Mouse (Mus musculus) forebrain, postnatal 0 days (tissue): ENCODE data around the gene Pard6b. TPM values are rescaled to one million over a fixed set of nuclear protein-coding genes. Genes with fewer than 3 reads are reported as not detected.

ENCODE experiments used
- ATAC-seq: fragments of 200-750 bp; cut with Nextera tagmentation; 2 replicates; pipeline ENCODE4 v1.8.0; 2017; ENCODE audit warnings: mild to moderate bottlenecking, moderate library complexity
- DNase-seq: peaks from one replicate; pipeline ENCODE4 v3.0.0-alpha.2; 2015
- H3K27ac ChIP-seq: fragments of 300-500 bp; sonication (generic); 2 replicates; pipeline ENCODE4 v1.5.1; 2014; ENCODE audit warnings: low read depth, mild to moderate bottlenecking, antibody characterized with exemption, low read length, moderate library complexity, mixed read lengths
- H3K27me3 ChIP-seq: fragments of 300-500 bp; sonication (generic); 2 replicates; pipeline ENCODE4 v1.6.1; 2014; ENCODE audit warnings: mild to moderate bottlenecking, low read length, mixed read lengths; ENCODE audit not compliant: insufficient read depth
- H3K36me3 ChIP-seq: fragments of 300-500 bp; sonication (generic); 2 replicates; pipeline ENCODE4 v1.6.1; 2014; ENCODE audit warnings: mild to moderate bottlenecking, moderate library complexity; ENCODE audit not compliant: insufficient read depth
- H3K4me1 ChIP-seq: fragments of 300-500 bp; sonication (generic); 2 replicates; pipeline ENCODE4 v1.6.1; 2014; ENCODE audit warnings: antibody characterized with exemption; ENCODE audit not compliant: insufficient read depth
- H3K4me2 ChIP-seq: fragments of 300-500 bp; sonication (generic); 2 replicates; pipeline ENCODE4 v1.6.1; 2014; ENCODE audit warnings: low read depth, mild to moderate bottlenecking, moderate library complexity
- H3K4me3 ChIP-seq: fragments of 300-500 bp; sonication (generic); 2 replicates; pipeline ENCODE4 v1.5.1; 2014; ENCODE audit warnings: low read depth, low read length, mixed read lengths
- H3K9ac ChIP-seq: fragments of 300-500 bp; sonication (generic); 2 replicates; pipeline ENCODE4 v1.6.1; 2014; ENCODE audit warnings: mild to moderate bottlenecking
- H3K9me3 ChIP-seq: fragments of 300-500 bp; sonication (generic); 2 replicates; pipeline ENCODE4 v1.6.1; 2016; ENCODE audit warnings: low read length
- CTCF ChIP-seq: sonication (generic); IDR thresholded peaks from 2 replicates; pipeline ENCODE4 v1.5.1; 2016; ENCODE audit warnings: antibody characterized with exemption, control low read depth, low read depth
- WGBS: fragments of 180-500 bp; shearing (Covaris S2); extraction: QIAGEN DNeasy Blood & Tissue Kit; methylation state at CpG from one replicate; pipeline ENCODE4 v1.1.7; 2014; 5-methylcytosine and 5-hydroxymethylcytosine counted together
- polyA plus RNA-seq: library from polyadenylated mRNA; unstranded; fragments of >200 nt; fragmentation: Nextera tagmentation; extraction: Ambion mirVana; gene quantifications from 2 replicates; pipeline ENCODE4 v1.2.1, GENCODE M21; 2015
- total RNA-seq: library from RNA; depleted of rRNA; stranded (reverse); fragments of >200 nt; gene quantifications from 2 replicates; pipeline ENCODE4 v1.2.3, GENCODE M21; 2014

Pard6b gene
- total and polyA plus RNA-seq, 2 experiments from 2014 or later, result 4.1 to 5.3 TPM

- H3K9me3 ChIP-seq, result no peaks in the 10 kb centered on the region
- WGBS, result 77% methylated on average over 10 of the region's 10 CpGs
- no peak for DNase-seq
- H3K4me2 ChIP-seq, result no peak overlapping the region
- H3K27ac ChIP-seq, result no peak overlapping the region
- no peak for TF ChIP-seq CTCF
- H3K36me3 ChIP-seq, result no peaks in the 10 kb centered on the region
- ATAC-seq, result no peak
- H3K9ac ChIP-seq, result no peak overlapping the region
- peaks cover 12% of the 10 kb centered on the region for H3K27me3 ChIP-seq
- H3K4me3 ChIP-seq, result no peak overlapping the region
- no peaks in the 10 kb centered on the region for H3K4me1 ChIP-seq
These were observed 36.0 kb upstream of the Pard6b start for GRCm38 (mm10) chr2:168044681-168045287.

GRCm38 (mm10) chr2:168045357-168045756 lies 35.4 kb upstream of the Pard6b start:
- no peaks in the 10 kb centered on the region for H3K36me3 ChIP-seq
- no peak for DNase-seq
- no peak overlapping the region for H3K4me3 ChIP-seq
- H3K4me1 ChIP-seq, result peaks cover 4% of the 10 kb centered on the region; the same call in 1 of the 2 replicates
- H3K9ac ChIP-seq, result no peak overlapping the region
- H3K9me3 ChIP-seq, result no peaks in the 10 kb centered on the region
- 56% methylated on average over 13 of the region's 13 CpGs for WGBS
- TF ChIP-seq CTCF, result no peak
- no peak for ATAC-seq
- H3K27me3 ChIP-seq, result peaks cover 17% of the 10 kb centered on the region
- no peak overlapping the region for H3K4me2 ChIP-seq
- H3K27ac ChIP-seq, result no peak overlapping the region

- Histone ChIP-seq H3K9ac (no peak overlapping the region), H3K4me2 (no peak overlapping the region), H3K27ac (no peak overlapping the region), H3K4me1 (peaks cover 6% of the 10 kb centered on the region; the same call in 1 of the 2 replicates), H3K36me3 (no peaks in the 10 kb centered on the region), H3K9me3 (no peaks in the 10 kb centered on the region), H3K4me3 (no peak overlapping the region), H3K27me3 (peaks cover 21% of the 10 kb centered on the region)
- WGBS, result 13% methylated on average over 5 of the region's 5 CpGs
- DNase-seq (no peak), ATAC-seq (no peak)
- TF ChIP-seq CTCF, result no peak
These were observed 35.0 kb upstream of the Pard6b start for GRCm38 (mm10) chr2:168045771-168046170.

GRCm38 (mm10) chr2:168046467-168046866 lies 34.3 kb upstream of the Pard6b start:
- H3K4me2 ChIP-seq, result no peak overlapping the region
- H3K27me3 ChIP-seq, result peaks cover 26% of the 10 kb centered on the region
- H3K4me1 ChIP-seq, result peaks cover 6% of the 10 kb centered on the region; the same call in 1 of the 2 replicates
- ATAC-seq (no peak), DNase-seq (no peak)
- no peak overlapping the region for H3K4me3 ChIP-seq
- H3K9ac ChIP-seq, result no peak overlapping the region
- TF ChIP-seq CTCF, result peak; percentile 25; the same call in 1 of the 2 replicates
- WGBS, result 78% methylated on average over 4 of the region's 4 CpGs
- no peaks in the 10 kb centered on the region for H3K36me3 ChIP-seq
- H3K27ac ChIP-seq, result no peak overlapping the region
- no peaks in the 10 kb centered on the region for H3K9me3 ChIP-seq

- no peaks in the 10 kb centered on the region for H3K36me3 ChIP-seq
- H3K9ac ChIP-seq, result no peak overlapping the region
- H3K4me1 ChIP-seq, result peaks cover 6% of the 10 kb centered on the region; the same call in 1 of the 2 replicates
- H3K27ac ChIP-seq, result no peak overlapping the region
- DNase-seq (no peak), ATAC-seq (no peak)
- 0 out of 2 replicates have a peak overlapping the region, but pooled peaks have one; percentile 57 for H3K4me2 ChIP-seq
- H3K9me3 ChIP-seq, result no peaks in the 10 kb centered on the region
- H3K4me3 ChIP-seq, result no peak overlapping the region
- no peak for TF ChIP-seq CTCF
- WGBS, result 14% methylated on average over 16 of the region's 16 CpGs
- H3K27me3 ChIP-seq, result peaks cover 32% of the 10 kb centered on the region
These were observed 31.7 kb upstream of the Pard6b start for GRCm38 (mm10) chr2:168049002-168049635.

- Histone ChIP-seq H3K9ac (0 out of 2 replicates have a peak overlapping the region, but pooled peaks have one; percentile 28), H3K4me3 (peak overlapping the region; percentile 27), H3K9me3 (no peaks in the 10 kb centered on the region), H3K27ac (no peak overlapping the region), H3K36me3 (no peaks in the 10 kb centered on the region), H3K4me2 (peak overlapping the region; percentile 57), H3K4me1 (peaks cover 6% of the 10 kb centered on the region; the same call in 1 of the 2 replicates), H3K27me3 (peaks cover 32% of the 10 kb centered on the region)
- DNase-seq (no peak), ATAC-seq (no peak)
- WGBS, result 2% methylated on average over 54 of the region's 56 CpGs
- no peak for TF ChIP-seq CTCF
These were observed 30.5 kb upstream of the Pard6b start for GRCm38 (mm10) chr2:168050000-168050942.
